Mouse (Mus musculus) myocyte (in vitro differentiated cells): ENCODE measurements around the gene Pklr. TPM values are rescaled to one million over a fixed set of nuclear protein-coding genes. Genes with fewer than 3 reads are reported as not detected.

Experiments used
- H3K27me3 ChIP-seq: one replicate; pipeline ENCODE4 v1.6.1; 2011; ENCODE audit not compliant: control insufficient read depth, insufficient read depth, insufficient read length
- H3K36me3 ChIP-seq: one replicate; pipeline ENCODE4 v1.6.1; 2011; ENCODE audit not compliant: control insufficient read depth, insufficient read depth
- H3K4me2 ChIP-seq: one replicate; pipeline ENCODE4 v1.6.1; 2011; ENCODE audit warnings: low read depth, control low read depth
- H3K4me3 ChIP-seq: one replicate; pipeline ENCODE4 v1.5.1; 2011; ENCODE audit warnings: mild to moderate bottlenecking, control low read depth, moderate library complexity
- H3K79me2 ChIP-seq: one replicate; pipeline ENCODE4 v1.6.1; 2011; ENCODE audit not compliant: control insufficient read depth, insufficient read depth
- H3ac ChIP-seq: one replicate; pipeline ENCODE4 v1.6.1; 2011; ENCODE audit not compliant: control insufficient read depth, insufficient read length
- CEBPB ChIP-seq: IDR thresholded peaks from 2 replicates; pipeline ENCODE4 v1.6.1; 2011; ENCODE audit warnings: mild to moderate bottlenecking, moderate library complexity; ENCODE audit not compliant: poor library complexity, insufficient read depth, severe bottlenecking
- E2F4 ChIP-seq: IDR thresholded peaks from one replicate; pipeline ENCODE4 v1.6.1; 2011; ENCODE audit warnings: mild to moderate bottlenecking, control low read depth, moderate library complexity; ENCODE audit not compliant: insufficient read depth
- MAX ChIP-seq: IDR thresholded peaks from one replicate; pipeline ENCODE4 v1.6.1; 2011; ENCODE audit warnings: low read depth, mild to moderate bottlenecking, control low read depth
- MYOD1 ChIP-seq, 3 experiments: IDR thresholded peaks; one replicate each; pipeline ENCODE4 v1.6.1; 2011; ENCODE audit warnings: control low read depth in 2 of 3, low read depth in 2 of 3, mild to moderate bottlenecking in 2 of 3, moderate library complexity in 1 of 3; ENCODE audit not compliant: insufficient read length in 2 of 3, control insufficient read depth in 1 of 3
- MYOG ChIP-seq, 3 experiments: IDR thresholded peaks; one replicate each; pipeline ENCODE4 v1.6.1; 2011; ENCODE audit warnings: control low read depth in 2 of 3, low read depth in 2 of 3, mild to moderate bottlenecking in 2 of 3; ENCODE audit not compliant: insufficient read length in 2 of 3, control insufficient read depth in 1 of 3, insufficient read depth in 1 of 3
- POLR2A ChIP-seq: IDR thresholded peaks from one replicate; pipeline ENCODE4 v1.6.1; 2011; ENCODE audit warnings: low read depth, mild to moderate bottlenecking, control low read depth, moderate library complexity; ENCODE audit not compliant: insufficient read length
- POLR2AphosphoS2 ChIP-seq: IDR thresholded peaks from one replicate; pipeline ENCODE4 v1.6.1; 2011; ENCODE audit warnings: low read depth, control low read depth; ENCODE audit not compliant: insufficient read length
- REST ChIP-seq: IDR thresholded peaks from one replicate; pipeline ENCODE4 v1.6.1; 2011; ENCODE audit warnings: mild to moderate bottlenecking, control low read depth, moderate library complexity; ENCODE audit not compliant: insufficient read depth, insufficient read length
- SRF ChIP-seq: IDR thresholded peaks from one replicate; pipeline ENCODE4 v1.6.1; 2011; ENCODE audit warnings: low read depth; ENCODE audit not compliant: control insufficient read depth, insufficient read length
- TCF12 ChIP-seq: IDR thresholded peaks from one replicate; pipeline ENCODE4 v1.6.1; 2011; ENCODE audit warnings: mild to moderate bottlenecking, control low read depth; ENCODE audit not compliant: poor library complexity, insufficient read depth, severe bottlenecking
- TCF3 ChIP-seq: IDR thresholded peaks from one replicate; pipeline ENCODE4 v1.6.1; 2011; ENCODE audit warnings: low read depth, control low read depth; ENCODE audit not compliant: insufficient read length
- USF1 ChIP-seq: IDR thresholded peaks from one replicate; pipeline ENCODE4 v1.6.1; 2011; ENCODE audit warnings: low read depth, mild to moderate bottlenecking, control low read depth, moderate library complexity
- polyA plus RNA-seq: library from polyadenylated mRNA; unstranded; fragments of >200 nt; fragmentation: generic; extraction: Trizol; gene quantifications from one replicate; pipeline ENCODE4 v1.2.1, GENCODE M21; 2012; ENCODE audit warnings: missing spikeins

Gene Pklr
- polyA plus RNA-seq, 1 experiment = not detected

DNA sequence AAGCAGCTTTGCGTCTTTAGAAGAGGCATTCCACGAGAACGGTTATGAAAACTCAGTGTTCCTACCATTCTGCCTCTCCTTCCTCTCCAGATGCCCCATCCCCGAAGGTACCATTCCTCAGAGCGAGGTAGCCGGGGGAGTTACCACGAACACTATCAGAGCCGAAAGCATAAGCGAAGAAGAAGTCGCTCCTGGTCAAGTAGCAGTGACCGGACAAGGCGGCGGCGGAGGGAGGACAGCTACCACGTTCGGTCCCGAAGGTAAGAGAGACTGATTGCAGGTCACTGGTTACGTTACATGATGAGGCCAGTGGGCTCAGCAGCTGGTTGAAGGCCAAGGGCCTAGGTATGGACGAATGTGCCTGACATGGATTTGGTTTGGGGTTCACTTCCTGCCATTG lies 31.0 kb downstream of the Pklr start:
- peaks cover 31% of the 10 kb centered on the region for H3K36me3 ChIP-seq
- H3K27me3 ChIP-seq = no peaks in the 10 kb centered on the region
- peaks cover 21% of the 10 kb centered on the region for H3K79me2 ChIP-seq
- H3K4me2 ChIP-seq = no peak overlapping the region
- no peak overlapping the region for H3K4me3 ChIP-seq
- no peak overlapping the region for H3ac ChIP-seq
- TF ChIP-seq CEBPB = no peak
- no peak for TF ChIP-seq MYOG (IDR thresholded peaks at IDR 0.05; ENCODE audit: control insufficient read depth in 1 of 3, insufficient read depth in 1 of 3, insufficient read length in 2 of 3, low read depth in 2 of 3)
- no peak for TF ChIP-seq TCF3
- no peak for TF ChIP-seq USF1
- TF ChIP-seq REST = no peak
- TF ChIP-seq E2F4 = no peak
- no peak for TF ChIP-seq MAX

DNA sequence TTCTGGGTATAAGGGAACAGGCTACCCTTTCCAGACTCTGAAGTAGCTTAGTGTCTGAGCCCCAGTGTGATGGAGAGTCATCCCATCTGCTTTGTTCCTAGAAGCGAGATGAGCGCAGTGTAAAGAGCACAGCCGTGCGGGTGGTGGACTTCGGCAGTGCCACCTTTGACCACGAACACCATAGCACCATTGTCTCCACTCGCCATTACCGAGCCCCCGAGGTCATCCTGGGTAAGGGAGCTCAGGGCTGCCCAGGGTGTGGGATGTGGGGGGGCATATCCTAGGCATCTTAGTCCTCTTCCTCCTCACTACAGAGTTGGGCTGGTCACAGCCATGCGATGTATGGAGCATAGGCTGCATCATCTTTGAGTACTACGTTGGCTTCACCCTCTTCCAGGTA lies 38.9 kb downstream of the Pklr start:
- Histone ChIP-seq H3K4me2 (no peak overlapping the region), H3K79me2 (peaks cover 14% of the 10 kb centered on the region), H3K27me3 (no peaks in the 10 kb centered on the region), H3K36me3 (peaks cover 47% of the 10 kb centered on the region), H3ac (no peak overlapping the region), H3K4me3 (no peak overlapping the region)
- TF ChIP-seq POLR2AphosphoS2 (peak; percentile 39), MAX (no peak), TCF12 (no peak), USF1 (no peak), MYOD1 (IDR thresholded peaks at IDR 0.05; ENCODE audit: control insufficient read depth in 1 of 3, insufficient read length in 2 of 3, low read depth in 2 of 3) (no peak), MYOG (IDR thresholded peaks at IDR 0.05; ENCODE audit: control insufficient read depth in 1 of 3, insufficient read depth in 1 of 3, insufficient read length in 2 of 3, low read depth in 2 of 3) (no peak)

DNA sequence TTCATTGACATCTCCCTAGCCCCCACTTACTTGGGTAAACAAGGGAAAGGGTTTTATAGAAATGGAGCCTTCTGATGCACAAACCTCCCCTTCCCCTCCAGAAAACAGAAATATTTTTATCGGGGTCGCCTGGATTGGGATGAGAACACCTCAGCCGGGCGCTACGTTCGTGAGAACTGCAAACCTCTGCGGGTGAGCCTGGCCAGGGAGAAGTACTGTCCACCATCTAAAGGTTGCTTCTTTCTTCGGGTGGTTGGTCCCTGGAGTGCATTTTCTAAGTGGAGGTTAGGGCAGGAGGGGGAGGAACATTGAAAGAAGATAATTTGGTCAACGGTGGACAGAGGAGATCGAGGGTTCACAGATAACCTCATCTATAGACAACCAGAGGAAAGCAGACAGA lies 39.6 kb downstream of the Pklr start:
- no peak overlapping the region for H3K4me2 ChIP-seq
- peaks cover 14% of the 10 kb centered on the region for H3K79me2 ChIP-seq
- no peak overlapping the region for H3K4me3 ChIP-seq
- H3K27me3 ChIP-seq = no peaks in the 10 kb centered on the region
- H3K36me3 ChIP-seq = peaks cover 42% of the 10 kb centered on the region
- TF ChIP-seq TCF12 = no peak
- no peak for TF ChIP-seq SRF
- no peak for TF ChIP-seq POLR2AphosphoS2
- no peak for TF ChIP-seq CEBPB
- H3ac ChIP-seq = no peak overlapping the region

DNA sequence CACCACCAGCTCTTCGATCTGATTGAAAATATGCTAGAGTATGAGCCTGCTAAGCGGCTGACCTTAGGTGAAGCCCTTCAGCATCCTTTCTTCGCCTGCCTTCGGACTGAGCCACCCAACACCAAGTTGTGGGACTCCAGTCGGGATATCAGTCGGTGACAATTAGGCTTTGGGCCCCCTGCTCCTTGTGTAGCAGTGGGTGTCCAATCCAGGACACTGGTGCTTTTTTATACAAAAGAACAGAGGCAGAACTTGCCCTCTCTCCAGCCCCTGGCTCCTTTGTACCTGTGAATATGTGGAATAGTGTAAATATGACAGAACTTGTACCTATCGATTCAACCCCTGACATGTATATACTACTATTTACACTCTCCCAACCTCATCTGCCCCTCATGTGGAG lies 40.5 kb downstream of the Pklr start:
- H3K4me3 ChIP-seq = no peak overlapping the region
- TF ChIP-seq TCF12 (no peak), E2F4 (no peak), POLR2AphosphoS2 (peak; percentile 9), MAX (no peak), CEBPB (no peak), REST (no peak), SRF (no peak)
- peaks cover 42% of the 10 kb centered on the region for H3K36me3 ChIP-seq
- no peak overlapping the region for H3K4me2 ChIP-seq
- H3K79me2 ChIP-seq = peaks cover 14% of the 10 kb centered on the region
- no peaks in the 10 kb centered on the region for H3K27me3 ChIP-seq
- no peak overlapping the region for H3ac ChIP-seq

DNA sequence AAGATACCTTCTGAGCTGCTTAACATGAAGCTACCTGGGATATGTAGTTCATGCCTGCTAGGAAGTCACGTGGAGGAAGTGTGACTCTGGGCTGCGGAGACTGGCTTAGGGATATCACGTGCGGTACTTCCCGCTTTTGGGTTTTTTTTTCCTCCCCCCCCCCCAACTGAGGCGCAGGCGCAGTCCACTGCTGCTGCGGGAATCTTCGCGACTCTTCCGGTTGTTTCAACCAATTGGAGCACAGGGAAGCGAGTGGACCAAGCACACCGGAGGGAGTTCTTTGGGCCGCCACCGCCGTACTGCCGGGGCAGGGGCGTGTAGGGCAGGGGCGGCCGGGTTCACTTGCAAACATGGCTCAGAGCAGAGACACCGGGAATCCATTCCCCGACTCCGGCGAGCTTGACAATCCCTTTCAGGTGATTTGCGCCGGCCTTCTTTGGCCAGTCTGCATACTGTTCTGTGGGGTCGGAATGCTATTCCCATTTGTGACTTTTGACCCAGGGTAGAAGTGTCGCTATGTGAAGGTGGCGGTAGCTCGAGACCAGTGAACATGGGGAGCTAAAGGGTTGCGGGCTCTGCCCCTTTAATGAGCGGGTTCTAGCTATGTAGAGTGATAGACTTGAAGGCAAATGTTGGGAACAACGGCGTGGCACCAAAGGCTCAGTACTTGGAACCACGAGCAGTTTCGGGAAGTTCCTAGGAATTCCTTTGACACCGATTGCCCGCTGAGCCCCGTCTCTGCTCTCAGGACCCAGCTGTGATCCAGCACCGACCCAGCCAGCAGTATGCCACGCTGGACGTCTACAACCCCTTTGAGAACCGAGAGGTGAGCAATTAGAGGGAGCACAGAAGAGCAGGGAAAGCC lies 41.5 kb downstream of the Pklr start, which contains the start of gene Scamp3:
Scamp3 (plus strand) TSS at position 232 of the 865 bp plus-strand sequence.
- Histone ChIP-seq H3K79me2 (peaks cover 14% of the 10 kb centered on the region), H3K4me2 (peak within 1 kb of the TSS; percentile 93), H3K36me3 (peaks cover 33% of the 10 kb centered on the region), H3K27me3 (no peaks in the 10 kb centered on the region), H3ac (peak within 1 kb of the TSS; percentile 36), H3K4me3 (peak within 1 kb of the TSS; percentile 87)
- peak; percentile 69 for TF ChIP-seq SRF
- no peak for TF ChIP-seq TCF3
- no peak for TF ChIP-seq MYOD1 (IDR thresholded peaks at IDR 0.05; ENCODE audit: control insufficient read depth in 1 of 3, insufficient read length in 2 of 3, low read depth in 2 of 3)
- no peak for TF ChIP-seq CEBPB
- no peak for TF ChIP-seq TCF12
- no peak for TF ChIP-seq REST
- TF ChIP-seq POLR2AphosphoS2 = peak; percentile 98
- peak; percentile 83 for TF ChIP-seq POLR2A
- no peak for TF ChIP-seq E2F4
- no peak for TF ChIP-seq MYOG (IDR thresholded peaks at IDR 0.05; ENCODE audit: control insufficient read depth in 1 of 3, insufficient read depth in 1 of 3, insufficient read length in 2 of 3, low read depth in 2 of 3)
- TF ChIP-seq USF1 = peak; percentile 99
- peak; percentile 64 for TF ChIP-seq MAX
